Mouse (Mus musculus) intestine, embryonic 16.5 days (tissue): ENCODE data around the gene Igfbp2. TPM values are rescaled to one million over a fixed set of nuclear protein-coding genes. Genes with fewer than 3 reads are reported as not detected.

Source experiments
- ATAC-seq: fragments of 200-750 bp; cut with Nextera tagmentation; 2 replicates; pipeline ENCODE4 v1.8.0; 2017; ENCODE audit warnings: moderate TSS enrichment, moderate library complexity
- H3K27ac ChIP-seq: fragments of 300-500 bp; sonication (generic); 2 replicates; pipeline ENCODE4 v1.5.1; 2014; ENCODE audit warnings: mild to moderate bottlenecking, low read length
- H3K27me3 ChIP-seq: fragments of 300-500 bp; sonication (generic); replicated peaks from 2 replicates; pipeline ENCODE4 v1.6.1; 2014; ENCODE audit warnings: low read length, control low read depth, mixed read lengths; ENCODE audit not compliant: control insufficient read depth, insufficient read depth
- H3K36me3 ChIP-seq: fragments of 300-500 bp; sonication (generic); 2 replicates; pipeline ENCODE4 v1.6.1; 2014; ENCODE audit warnings: low read length, control low read depth; ENCODE audit not compliant: control insufficient read depth, insufficient read depth
- H3K4me1 ChIP-seq: fragments of 300-500 bp; sonication (generic); 2 replicates; pipeline ENCODE4 v1.6.1; 2014; ENCODE audit warnings: low read length, control low read depth, mixed read lengths; ENCODE audit not compliant: control insufficient read depth, insufficient read depth
- H3K4me2 ChIP-seq: fragments of 300-500 bp; sonication (generic); 2 replicates; pipeline ENCODE4 v1.6.1; 2014; ENCODE audit warnings: low read depth, low read length, control low read depth
- H3K4me3 ChIP-seq: fragments of 300-500 bp; sonication (generic); 2 replicates; pipeline ENCODE4 v1.5.1; 2014; ENCODE audit warnings: mild to moderate bottlenecking, low read length
- H3K9ac ChIP-seq: fragments of 300-500 bp; sonication (generic); 2 replicates; pipeline ENCODE4 v1.6.1; 2014; ENCODE audit warnings: low read depth, low read length
- H3K9me3 ChIP-seq: fragments of 300-500 bp; sonication (generic); 2 replicates; pipeline ENCODE4 v1.6.1; 2016; ENCODE audit warnings: low read length, control low read depth; ENCODE audit not compliant: control insufficient read depth
- WGBS: fragments of 180-500 bp; shearing (Covaris S2); extraction: QIAGEN DNeasy Blood & Tissue Kit; methylation state at CpG from one replicate; pipeline ENCODE4 v1.1.7; 2014; 5-methylcytosine and 5-hydroxymethylcytosine counted together
- polyA plus RNA-seq: library from polyadenylated mRNA; unstranded; fragments of >200 nt; fragmentation: Nextera tagmentation; extraction: Ambion mirVana; gene quantifications from 2 replicates; pipeline ENCODE4 v1.2.1, GENCODE M21; 2015

The Igfbp2 gene
- 127 and 139 TPM in 2 replicates for polyA plus RNA-seq

DNA sequence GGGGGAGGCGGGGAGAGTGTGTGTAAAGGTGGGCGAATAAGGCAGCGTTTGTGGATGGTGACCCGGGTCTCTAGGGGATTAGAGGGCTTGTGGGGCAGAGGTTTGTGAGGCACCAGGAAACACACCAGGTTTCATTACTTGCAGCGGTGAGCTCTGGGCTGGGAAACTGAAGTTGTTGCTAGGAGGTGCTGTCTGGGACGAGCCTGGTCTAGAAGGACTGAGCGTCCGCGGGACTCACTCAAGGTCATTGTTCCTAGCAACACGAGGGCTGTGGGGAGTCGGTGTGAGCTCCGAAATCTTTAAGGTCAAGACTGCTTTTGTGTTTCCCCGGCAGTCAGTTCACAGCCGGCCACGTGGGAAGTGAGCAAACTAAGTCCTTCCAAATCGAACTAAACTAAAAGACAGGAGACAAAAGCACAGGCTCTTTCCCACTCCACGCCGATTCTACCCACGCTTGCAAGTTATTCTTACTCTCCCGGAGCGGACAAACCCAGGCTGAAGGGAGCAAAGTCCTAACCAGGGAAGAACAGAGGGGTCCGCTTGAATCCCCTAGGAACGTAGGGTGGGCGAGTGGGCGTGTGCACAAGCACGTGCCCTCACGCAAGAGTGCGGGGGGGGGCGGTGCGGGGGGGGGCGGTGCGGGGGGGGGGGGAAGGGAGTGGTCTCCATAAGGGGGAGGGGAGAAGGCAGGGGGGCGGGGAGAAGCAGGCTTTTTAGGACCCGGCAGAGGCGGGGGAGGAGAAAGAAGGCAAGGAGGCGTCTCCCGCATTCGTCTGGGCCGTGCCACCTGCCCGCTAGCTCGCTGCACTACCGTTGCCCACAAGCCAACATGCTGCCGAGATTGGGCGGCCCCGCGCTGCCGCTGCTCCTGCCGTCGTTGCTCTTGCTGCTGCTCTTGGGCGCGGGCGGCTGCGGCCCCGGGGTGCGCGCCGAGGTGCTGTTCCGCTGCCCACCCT is at the start of gene Igfbp2:
Gene Igfbp2, plus strand, starts transcription at position 753 of the 956 bp plus-strand sequence.
- no peaks in the 10 kb centered on the region for H3K36me3 ChIP-seq
- H3K4me2 ChIP-seq: peak within 1 kb of the TSS; percentile 98
- H3K9me3 ChIP-seq: no peaks in the 10 kb centered on the region
- 3% methylated on average over 50 of the region's 58 CpGs for WGBS
- H3K27ac ChIP-seq: 0 out of 2 replicates have a peak within 1 kb of the TSS, but pooled peaks have one; percentile 16
- peaks cover 31% of the 10 kb centered on the region for H3K4me1 ChIP-seq
- H3K4me3 ChIP-seq: peak within 1 kb of the TSS; percentile 66
- peaks cover 5% of the 10 kb centered on the region; the same call in 1 of the 2 replicates for H3K27me3 ChIP-seq
- peak within 1 kb of the TSS; percentile 70 for H3K9ac ChIP-seq
- ATAC-seq: peak; percentile 62

DNA sequence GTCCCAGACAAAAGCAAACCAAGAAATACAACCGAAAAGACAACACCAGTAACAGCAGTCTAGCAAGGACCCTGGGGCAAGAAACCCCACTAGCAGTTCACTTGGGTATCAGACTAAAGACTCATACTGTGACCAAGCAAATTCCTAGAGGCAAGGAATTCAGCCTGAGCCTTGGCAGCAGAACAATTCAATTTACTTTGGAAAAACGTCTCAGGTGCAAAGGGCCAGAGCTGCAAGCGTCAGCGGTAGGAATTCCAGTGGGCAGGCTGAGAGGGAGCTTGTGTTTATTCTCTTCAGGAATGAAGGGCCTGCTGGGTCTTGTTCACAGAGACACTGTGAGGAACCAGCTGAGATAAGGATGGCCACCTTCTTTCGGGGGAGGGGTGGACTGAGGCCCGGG is 45.5 kb upstream of the Igfbp2 start:
- Histone ChIP-seq H3K9ac (no peak overlapping the region), H3K27me3 (no peaks in the 10 kb centered on the region), H3K4me1 (no peaks in the 10 kb centered on the region), H3K27ac (no peak overlapping the region), H3K9me3 (no peaks in the 10 kb centered on the region), H3K4me3 (no peak overlapping the region), H3K36me3 (no peaks in the 10 kb centered on the region), H3K4me2 (no peak overlapping the region)
- 27% methylated on average over 6 of the region's 6 CpGs for WGBS
- no peak for ATAC-seq

DNA sequence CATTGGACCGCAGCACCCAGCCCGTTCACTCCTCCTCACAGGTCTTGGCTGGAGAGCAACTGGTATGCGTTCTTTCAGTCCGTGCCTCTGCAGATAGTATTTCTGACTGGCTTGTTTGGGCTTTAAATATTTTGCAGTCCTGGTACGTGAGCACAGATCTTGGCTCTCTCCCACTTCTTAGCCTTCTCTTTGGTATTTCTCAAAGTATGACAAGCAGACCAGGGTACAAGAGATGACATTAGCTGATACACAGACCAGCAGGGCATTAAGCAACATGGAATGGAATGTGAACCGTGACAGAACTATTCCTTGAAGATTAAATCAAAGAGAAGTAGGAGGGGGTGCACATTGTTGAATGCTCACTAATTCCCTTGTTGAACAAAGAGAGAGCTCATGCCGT is 43.6 kb upstream of the Igfbp2 start:
- H3K9me3 ChIP-seq: no peaks in the 10 kb centered on the region
- no peaks in the 10 kb centered on the region for H3K36me3 ChIP-seq
- peak; percentile 74 for ATAC-seq
- H3K27me3 ChIP-seq: no peaks in the 10 kb centered on the region
- no peak overlapping the region for H3K4me3 ChIP-seq
- H3K9ac ChIP-seq: no peak overlapping the region
- H3K4me2 ChIP-seq: no peak overlapping the region
- H3K27ac ChIP-seq: no peak overlapping the region
- H3K4me1 ChIP-seq: no peaks in the 10 kb centered on the region
- 26% methylated on average over 7 of the region's 7 CpGs for WGBS

DNA sequence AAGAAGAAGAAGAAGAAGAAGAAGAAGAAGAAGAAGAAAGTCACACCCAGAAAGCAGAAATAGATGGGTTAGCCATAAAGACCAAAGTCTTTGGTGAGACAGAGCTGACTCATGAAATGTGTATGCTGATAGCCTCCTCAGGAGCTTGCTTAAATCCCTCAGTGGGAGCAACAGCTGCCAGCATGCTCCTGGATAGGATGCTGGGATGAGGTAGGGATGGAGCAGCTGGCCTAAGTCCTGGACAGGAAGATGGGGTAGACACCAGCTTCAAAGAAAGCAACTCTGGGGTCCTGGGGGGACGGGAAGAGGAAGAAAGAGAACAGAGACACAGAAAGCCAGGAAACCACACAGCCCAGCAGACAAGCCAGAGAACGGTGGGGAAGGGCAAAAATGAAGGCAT is 41.0 kb upstream of the Igfbp2 start:
- no peaks in the 10 kb centered on the region for H3K9me3 ChIP-seq
- 50% methylated on average over 2 of the region's 2 CpGs for WGBS
- H3K4me2 ChIP-seq: no peak overlapping the region
- no peaks in the 10 kb centered on the region for H3K36me3 ChIP-seq
- no peak overlapping the region for H3K9ac ChIP-seq
- no peaks in the 10 kb centered on the region for H3K4me1 ChIP-seq
- no peak for ATAC-seq
- no peak overlapping the region for H3K4me3 ChIP-seq
- no peak overlapping the region for H3K27ac ChIP-seq
- H3K27me3 ChIP-seq: no peaks in the 10 kb centered on the region

DNA sequence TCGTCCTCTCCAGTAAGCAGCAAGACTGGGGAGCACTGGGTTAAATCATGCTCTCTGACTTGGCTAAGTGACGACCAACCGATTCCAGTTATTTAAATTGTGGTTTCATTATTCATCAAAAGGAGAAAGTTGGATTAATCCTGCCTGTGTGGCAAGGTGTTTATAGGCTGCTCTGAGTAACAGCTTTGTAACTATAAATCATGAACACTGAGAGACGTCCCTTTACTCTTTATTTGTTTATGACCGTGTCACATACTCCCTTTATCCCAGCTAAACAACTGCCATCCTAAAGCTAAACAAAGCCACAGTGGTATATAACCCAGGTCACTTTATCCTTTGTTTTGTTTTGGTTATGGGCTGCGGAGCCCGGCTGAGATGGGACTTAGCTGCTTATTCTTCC is 40.3 kb upstream of the Igfbp2 start:
- H3K27ac ChIP-seq: no peak overlapping the region
- H3K9ac ChIP-seq: no peak overlapping the region
- ATAC-seq: peak; percentile 40; the same call in 1 of the 2 replicates
- WGBS: 21% methylated on average over 7 of the region's 7 CpGs
- no peak overlapping the region for H3K4me3 ChIP-seq
- no peaks in the 10 kb centered on the region for H3K27me3 ChIP-seq
- no peaks in the 10 kb centered on the region for H3K9me3 ChIP-seq
- H3K4me2 ChIP-seq: no peak overlapping the region
- no peaks in the 10 kb centered on the region for H3K4me1 ChIP-seq
- no peaks in the 10 kb centered on the region for H3K36me3 ChIP-seq

DNA sequence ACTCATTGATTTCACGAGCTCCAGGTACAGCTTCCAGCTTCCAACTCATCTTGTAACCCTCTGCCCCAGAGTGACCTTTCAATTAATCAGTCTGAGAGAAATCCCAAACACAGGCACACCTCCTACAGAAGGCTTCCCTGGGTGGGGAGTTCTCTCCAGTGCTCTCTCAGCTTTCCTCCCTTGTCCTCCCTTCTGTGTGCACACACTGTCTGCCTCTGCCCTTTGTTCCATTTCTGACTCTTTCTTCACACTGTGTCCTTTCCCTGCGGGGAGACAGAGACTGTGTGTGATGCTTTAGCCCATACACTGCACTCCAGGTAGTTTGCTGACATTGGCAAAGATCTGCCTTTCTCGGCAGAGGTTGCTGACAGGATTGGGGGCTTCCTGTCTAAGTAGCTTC is 33.6 kb upstream of the Igfbp2 start:
- Histone ChIP-seq H3K4me1 (no peaks in the 10 kb centered on the region), H3K4me2 (no peak overlapping the region), H3K36me3 (no peaks in the 10 kb centered on the region), H3K27me3 (no peaks in the 10 kb centered on the region), H3K4me3 (no peak overlapping the region), H3K9me3 (no peaks in the 10 kb centered on the region), H3K27ac (no peak overlapping the region), H3K9ac (no peak overlapping the region)
- no peak for ATAC-seq
- 32% methylated on average over 3 of the region's 3 CpGs for WGBS

DNA sequence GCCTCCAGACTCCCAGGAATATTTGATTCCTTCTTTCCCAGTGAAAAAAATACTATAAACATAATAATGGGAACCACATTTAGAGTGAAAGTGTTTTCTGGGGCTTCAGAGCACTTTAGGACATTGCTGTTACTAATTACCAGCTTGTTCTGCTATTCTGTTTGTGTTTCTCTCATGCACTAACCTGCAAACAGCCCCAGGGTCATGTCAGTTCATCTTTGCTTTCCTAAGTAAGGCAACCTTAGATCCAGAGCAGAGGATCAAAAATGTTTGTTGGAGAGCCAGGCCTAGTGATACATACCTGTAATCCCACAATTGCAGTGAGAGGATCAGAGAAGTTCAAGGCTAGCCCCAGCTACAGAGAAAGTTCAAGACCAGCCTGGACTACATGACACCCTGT is 32.6 kb upstream of the Igfbp2 start:
- Histone ChIP-seq H3K4me1 (no peaks in the 10 kb centered on the region), H3K27ac (no peak overlapping the region), H3K27me3 (no peaks in the 10 kb centered on the region), H3K4me2 (no peak overlapping the region), H3K9ac (no peak overlapping the region), H3K9me3 (no peaks in the 10 kb centered on the region), H3K36me3 (no peaks in the 10 kb centered on the region), H3K4me3 (no peak overlapping the region)
- ATAC-seq: no peak

DNA sequence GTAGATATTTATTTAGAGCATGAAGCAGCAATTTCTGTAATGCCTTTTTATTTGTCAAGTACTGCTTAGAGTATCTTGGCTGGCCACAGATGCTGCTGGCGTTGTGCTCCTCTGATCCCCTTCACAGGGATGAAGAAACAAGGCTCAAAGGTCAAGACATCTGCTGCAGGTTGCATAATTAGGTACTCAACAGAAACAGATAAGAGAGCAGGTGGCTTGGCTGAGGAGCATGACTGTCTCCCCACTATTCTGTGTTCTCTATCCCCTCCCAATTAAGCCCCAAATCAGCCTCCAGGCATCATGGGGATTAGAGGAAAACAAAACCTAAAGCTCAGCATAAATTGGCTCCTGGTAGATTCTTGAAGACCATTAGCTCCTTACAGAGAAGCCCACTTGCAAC is 32.0 kb upstream of the Igfbp2 start:
- no peak overlapping the region for H3K4me2 ChIP-seq
- no peaks in the 10 kb centered on the region for H3K36me3 ChIP-seq
- no peaks in the 10 kb centered on the region for H3K9me3 ChIP-seq
- no peak overlapping the region for H3K27ac ChIP-seq
- ATAC-seq: peak; percentile 65
- WGBS: 36% methylated on average over 1 of the region's 1 CpGs
- H3K27me3 ChIP-seq: no peaks in the 10 kb centered on the region
- no peak overlapping the region for H3K9ac ChIP-seq
- no peaks in the 10 kb centered on the region for H3K4me1 ChIP-seq
- H3K4me3 ChIP-seq: no peak overlapping the region

DNA sequence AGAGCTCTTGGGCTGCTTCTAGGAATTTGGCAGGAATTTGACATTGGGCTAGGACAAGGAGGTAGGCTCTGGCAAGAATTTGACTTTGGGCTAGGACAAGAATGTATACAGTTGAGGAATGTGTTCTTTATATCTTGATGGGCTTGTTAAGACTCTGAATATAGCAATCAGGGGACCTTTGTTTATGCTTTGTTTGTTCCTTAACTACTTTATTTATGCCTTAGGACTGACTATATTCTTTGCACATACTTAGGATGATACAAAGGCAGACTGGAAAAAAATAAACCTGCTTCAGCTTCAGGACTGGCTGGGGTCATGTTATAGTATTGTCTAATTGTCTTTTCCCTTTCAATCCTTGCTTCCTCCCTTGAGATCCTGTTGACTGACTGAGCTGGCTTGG is 31.1 kb upstream of the Igfbp2 start:
- Histone ChIP-seq H3K27ac (no peak overlapping the region), H3K4me1 (no peaks in the 10 kb centered on the region), H3K4me2 (no peak overlapping the region), H3K9me3 (no peaks in the 10 kb centered on the region), H3K4me3 (no peak overlapping the region), H3K36me3 (no peaks in the 10 kb centered on the region), H3K9ac (no peak overlapping the region), H3K27me3 (no peaks in the 10 kb centered on the region)
- no peak for ATAC-seq
